21 mouse cellular contexts compared by ENCODE assay signal in genomic region chr6:52263321-52263585, GRCm38 (mm10). TPM values are rescaled to one million over a fixed set of nuclear protein-coding genes. Genes with fewer than 3 reads are reported as not detected.
DNase-seq lines count a peak whose midpoint lies in the region; ATAC-seq and TF ChIP-seq lines count a peak whose summit lies in the region.
"Had no signal": no experiment of that assay in that cellular context is flagged by ENCODE, and none has a peak within 500 bp of the region (broad histone marks: within the 10 kb centered on the region; RNA-seq: fewer than 3 reads in every experiment).

No protein-coding gene starts in this region.

- H3K4me3 ChIP-seq in heart, embryonic 10.5 days = no peak overlapping the region
- H3K4me3 ChIP-seq in heart, embryonic 11.5 days (ENCODE audit: low read depth, low read length) = no peak overlapping the region
- peak overlapping the region; percentile 53 for H3K4me3 ChIP-seq in limb, embryonic 10.5 days
- peak overlapping the region; percentile 76 for H3K4me3 ChIP-seq in limb, embryonic 14.5 days (replicated peaks; ENCODE audit: low read length)
- H3K4me3 ChIP-seq: embryonic facial prominence, embryonic 12.5 days; heart, embryonic 15.5 days; hindbrain, embryonic 13.5 days had no signal

- no peaks in the 10 kb centered on the region for H3K9me3 ChIP-seq in heart, embryonic 10.5 days
- H3K9me3 ChIP-seq in heart, embryonic 11.5 days (replicated peaks; ENCODE audit: control insufficient read depth, low read length) = no peaks in the 10 kb centered on the region
- H3K9me3 ChIP-seq in limb, embryonic 10.5 days (replicated peaks) = no peaks in the 10 kb centered on the region
- H3K9me3 ChIP-seq in limb, embryonic 14.5 days (ENCODE audit: control insufficient read depth, low read length) = no peaks in the 10 kb centered on the region
- H3K9me3 ChIP-seq: embryonic facial prominence, embryonic 12.5 days; heart, embryonic 15.5 days; hindbrain, embryonic 13.5 days had no signal

- peaks cover 14% of the 10 kb centered on the region for H3K4me1 ChIP-seq in heart, embryonic 10.5 days
- no peaks in the 10 kb centered on the region; the same call in 1 of the 2 replicates for H3K4me1 ChIP-seq in heart, embryonic 11.5 days (ENCODE audit: control insufficient read depth, insufficient read depth, low read length)
- H3K4me1 ChIP-seq in limb, embryonic 10.5 days = peaks cover 46% of the 10 kb centered on the region
- peaks cover 9% of the 10 kb centered on the region; the same call in 1 of the 2 replicates for H3K4me1 ChIP-seq in limb, embryonic 14.5 days (ENCODE audit: control insufficient read depth, insufficient read depth, low read length)

- H3K4me2 ChIP-seq in heart, embryonic 11.5 days = no peak overlapping the region
- H3K4me2 ChIP-seq in limb, embryonic 14.5 days (replicated peaks; ENCODE audit: low read depth, low read length, severe bottlenecking) = peak overlapping the region; percentile 96
- H3K4me2 ChIP-seq: embryonic facial prominence, embryonic 12.5 days; heart, embryonic 15.5 days; hindbrain, embryonic 13.5 days had no signal

- H3K27ac ChIP-seq in heart, embryonic 10.5 days = no peak overlapping the region
- no peak overlapping the region for H3K27ac ChIP-seq in heart, embryonic 11.5 days (ENCODE audit: low read depth, low read length)
- H3K27ac ChIP-seq in limb, embryonic 10.5 days = peak overlapping the region; percentile 85
- peak overlapping the region; percentile 95 for H3K27ac ChIP-seq in limb, embryonic 14.5 days (replicated peaks; ENCODE audit: low read depth, low read length)
- H3K27ac ChIP-seq: embryonic facial prominence, embryonic 12.5 days; heart, embryonic 15.5 days; hindbrain, embryonic 13.5 days; hindbrain, postnatal 0 days had no signal

- H3K36me3 ChIP-seq in heart, embryonic 10.5 days = no peaks in the 10 kb centered on the region
- no peaks in the 10 kb centered on the region for H3K36me3 ChIP-seq in heart, embryonic 11.5 days (ENCODE audit: control insufficient read depth, insufficient read depth, low read length)
- H3K36me3 ChIP-seq in limb, embryonic 10.5 days = no peaks in the 10 kb centered on the region
- H3K36me3 ChIP-seq in limb, embryonic 14.5 days (ENCODE audit: control insufficient read depth, insufficient read depth, low read length) = 0 out of 2 replicates have a peak, but pooled peaks cover under 1% of the 10 kb centered on the region
- H3K36me3 ChIP-seq: embryonic facial prominence, embryonic 12.5 days; G1E; heart, embryonic 15.5 days; hindbrain, embryonic 13.5 days had no signal

- peak; percentile 47 for DNase-seq in embryo, embryonic 11 days
- no peak for DNase-seq in embryo, embryonic 10 days (ENCODE audit: low spot score)
- peak; percentile 67 for DNase-seq in heart, embryonic 10.5 days (ENCODE audit: low spot score)
- no peak for DNase-seq in limb, embryonic 10.5 days (ENCODE audit: low spot score)
- DNase-seq in limb, embryonic 14.5 days (ENCODE audit: low spot score) = peak; percentile 4
- DNase-seq in kidney, adult 8-10 months = no peak
- DNase-seq: adrenal gland, adult 8-10 months; adrenal gland, postnatal 36 days; cerebellum, adult 2 months; gastrocnemius, postnatal 14 days; heart, postnatal 14 days had no signal

- no peak for TF ChIP-seq POLR2A in limb, embryonic 14.5 days (IDR thresholded peaks at IDR 0.05; ENCODE audit: borderline replicate concordance, extremely low read depth, insufficient read depth, insufficient read length)

- WGBS in heart, embryonic 10.5 days = 0% methylated on average over 6 of the region's 6 CpGs
- WGBS in heart, embryonic 11.5 days (ENCODE audit: insufficient replicate concordance) = 2% methylated on average over 6 of the region's 6 CpGs
- 2% methylated on average over 6 of the region's 6 CpGs for WGBS in limb, embryonic 10.5 days
- WGBS in limb, embryonic 14.5 days = 5% methylated on average over 6 of the region's 6 CpGs

- H3K27me3 ChIP-seq in heart, embryonic 10.5 days (ENCODE audit: insufficient read depth, poor library complexity, severe bottlenecking) = peaks cover 97% of the 10 kb centered on the region
- peaks cover 96% of the 10 kb centered on the region for H3K27me3 ChIP-seq in heart, embryonic 11.5 days (ENCODE audit: control insufficient read depth, insufficient read depth, low read length)
- H3K27me3 ChIP-seq in limb, embryonic 10.5 days (ENCODE audit: low read depth, poor library complexity, severe bottlenecking) = peaks cover 98% of the 10 kb centered on the region
- peaks cover 17% of the 10 kb centered on the region; the same call in 1 of the 2 replicates for H3K27me3 ChIP-seq in limb, embryonic 14.5 days (ENCODE audit: control insufficient read depth, insufficient read depth, low read length)

- no peak overlapping the region for H3K9ac ChIP-seq in heart, embryonic 11.5 days (ENCODE audit: low read depth, low read length)
- peak overlapping the region; percentile 99 for H3K9ac ChIP-seq in limb, embryonic 14.5 days (ENCODE audit: low read depth, low read length, severe bottlenecking)
- H3K9ac ChIP-seq: embryonic facial prominence, embryonic 12.5 days; heart, embryonic 15.5 days; hindbrain, embryonic 13.5 days had no signal

- no peak for ATAC-seq in heart, embryonic 11.5 days (replicated peaks; ENCODE audit: insufficient number of reproducible peaks, low FRiP score, low TSS enrichment)
- no peak for ATAC-seq in limb, embryonic 14.5 days (ENCODE audit: low FRiP score, low read depth)
- ATAC-seq: CD4-positive, CD25-positive, alpha-beta regulatory T cell, adult 4 months; forebrain, embryonic 16.5 days; hindbrain, postnatal 0 days had no signal

RNA-seq across cellular contexts. Expression of gene Hoxa13, which starts 2.6 kb away (rescaled TPM):
- not detected in 2 replicates for polyA plus RNA-seq in heart, embryonic 10.5 days (2016; fragmentation: Nextera tagmentation; extraction: Ambion mirVana)
- polyA plus RNA-seq in heart, embryonic 11.5 days (2014; fragmentation: Nextera tagmentation; extraction: Ambion mirVana) = 0.20 TPM in 1 of 2 replicates, not detected in the other
- 2.7 and 11.1 TPM in 2 replicates for polyA plus RNA-seq in limb, embryonic 10.5 days (2016; fragmentation: Nextera tagmentation; extraction: Ambion mirVana)
- polyA plus RNA-seq in limb, embryonic 14.5 days (2012; rRNA removed) = 26.0 and 37.6 TPM in 2 replicates
- polyA plus RNA-seq in limb, embryonic 14.5 days (2014; fragmentation: Nextera tagmentation; extraction: Ambion mirVana) = 16.0 and 24.1 TPM in 2 replicates
- polyA plus RNA-seq: CD4-positive, CD25-positive, alpha-beta regulatory T cell, adult 4 months; cerebellum, adult 2 months; embryonic facial prominence, embryonic 12.5 days; forebrain, embryonic 11.5 days; forebrain, embryonic 16.5 days; frontal cortex, adult 2 months; G1E; heart, embryonic 15.5 days; hindbrain, embryonic 13.5 days; hindbrain, postnatal 0 days had no signal

RNA-seq across cellular contexts. Expression of gene Hoxa11, which starts 17.6 kb away (rescaled TPM):
- polyA plus RNA-seq in heart, embryonic 10.5 days (2016; fragmentation: Nextera tagmentation; extraction: Ambion mirVana) = 0.06 and 1.7 TPM in 2 replicates
- not detected in 2 replicates for polyA plus RNA-seq in heart, embryonic 11.5 days (2014; fragmentation: Nextera tagmentation; extraction: Ambion mirVana)
- polyA plus RNA-seq in limb, embryonic 10.5 days (2016; fragmentation: Nextera tagmentation; extraction: Ambion mirVana) = 71.6 and 74.9 TPM in 2 replicates
- polyA plus RNA-seq in limb, embryonic 14.5 days (2012; rRNA removed) = 32.6 and 41.2 TPM in 2 replicates
- polyA plus RNA-seq in limb, embryonic 14.5 days (2014; fragmentation: Nextera tagmentation; extraction: Ambion mirVana) = 31.1 and 39.0 TPM in 2 replicates
- polyA plus RNA-seq: CD4-positive, CD25-positive, alpha-beta regulatory T cell, adult 4 months; cerebellum, adult 2 months; forebrain, embryonic 11.5 days; forebrain, embryonic 16.5 days; G1E; heart, embryonic 15.5 days; hindbrain, embryonic 13.5 days; hindbrain, postnatal 0 days had no signal

RNA-seq across cellular contexts. Expression of gene Hoxa10, which starts 22.6 kb away (rescaled TPM):
- 0.30 and 3.6 TPM in 2 replicates for polyA plus RNA-seq in heart, embryonic 10.5 days (2016; fragmentation: Nextera tagmentation; extraction: Ambion mirVana)
- polyA plus RNA-seq in heart, embryonic 11.5 days (2014; fragmentation: Nextera tagmentation; extraction: Ambion mirVana) = 0.20 and 0.97 TPM in 2 replicates
- polyA plus RNA-seq in limb, embryonic 10.5 days (2016; fragmentation: Nextera tagmentation; extraction: Ambion mirVana) = 175 and 195 TPM in 2 replicates
- 111 and 136 TPM in 2 replicates for polyA plus RNA-seq in limb, embryonic 14.5 days (2012; rRNA removed)
- polyA plus RNA-seq in limb, embryonic 14.5 days (2014; fragmentation: Nextera tagmentation; extraction: Ambion mirVana) = 117 and 149 TPM in 2 replicates
- polyA plus RNA-seq: CD4-positive, CD25-positive, alpha-beta regulatory T cell, adult 4 months; cerebellum, adult 2 months; forebrain, embryonic 11.5 days; forebrain, embryonic 16.5 days; frontal cortex, adult 2 months; G1E; hindbrain, postnatal 0 days had no signal

RNA-seq across cellular contexts. Expression of gene Hoxa9, which starts 32.4 kb away (rescaled TPM):
- polyA plus RNA-seq in heart, embryonic 10.5 days (2016; fragmentation: Nextera tagmentation; extraction: Ambion mirVana) = 0.37 and 5.6 TPM in 2 replicates
- polyA plus RNA-seq in heart, embryonic 11.5 days (2014; fragmentation: Nextera tagmentation; extraction: Ambion mirVana) = 0.13 and 0.29 TPM in 2 replicates
- polyA plus RNA-seq in limb, embryonic 10.5 days (2016; fragmentation: Nextera tagmentation; extraction: Ambion mirVana) = 95.7 and 123 TPM in 2 replicates
- 107 and 134 TPM in 2 replicates for polyA plus RNA-seq in limb, embryonic 14.5 days (2012; rRNA removed)
- 39.0 and 45.2 TPM in 2 replicates for polyA plus RNA-seq in limb, embryonic 14.5 days (2014; fragmentation: Nextera tagmentation; extraction: Ambion mirVana)
- polyA plus RNA-seq: cerebellum, adult 2 months; embryonic facial prominence, embryonic 12.5 days; forebrain, embryonic 11.5 days; forebrain, embryonic 16.5 days; frontal cortex, adult 2 months; G1E; hindbrain, postnatal 0 days had no signal

RNA-seq across cellular contexts. Expression of gene Hoxa7, which starts 41.6 kb away (rescaled TPM):
- polyA plus RNA-seq in heart, embryonic 10.5 days (2016; fragmentation: Nextera tagmentation; extraction: Ambion mirVana) = 0.11 and 2.5 TPM in 2 replicates
- 0.49 TPM in 2 replicates for polyA plus RNA-seq in heart, embryonic 11.5 days (2014; fragmentation: Nextera tagmentation; extraction: Ambion mirVana)
- 24.7 and 24.8 TPM in 2 replicates for polyA plus RNA-seq in limb, embryonic 10.5 days (2016; fragmentation: Nextera tagmentation; extraction: Ambion mirVana)
- polyA plus RNA-seq in limb, embryonic 14.5 days (2012; rRNA removed) = 15.8 and 17.0 TPM in 2 replicates
- polyA plus RNA-seq in limb, embryonic 14.5 days (2014; fragmentation: Nextera tagmentation; extraction: Ambion mirVana) = 8.9 and 10.1 TPM in 2 replicates
- polyA plus RNA-seq: CD4-positive, CD25-positive, alpha-beta regulatory T cell, adult 4 months; forebrain, embryonic 11.5 days; forebrain, embryonic 16.5 days; frontal cortex, adult 2 months had no signal

Comparison
In these comparisons a context has a peak if more than half of its experiments do, and no peak if none do; other contexts are left out.
1. DNase-seq: peak in embryo, embryonic 11 days (single experiment), heart, embryonic 10.5 days (single experiment) and limb, embryonic 14.5 days (single experiment); none in embryo, embryonic 10 days (single experiment), limb, embryonic 10.5 days (single experiment) and kidney, adult 8-10 months (0 of 2).
2. H3K27ac ChIP-seq: peak in limb, embryonic 10.5 days (single experiment) and limb, embryonic 14.5 days (single experiment); none in heart, embryonic 10.5 days (single experiment) and heart, embryonic 11.5 days (single experiment).
3. H3K4me3 ChIP-seq: peak in limb, embryonic 10.5 days (single experiment) and limb, embryonic 14.5 days (single experiment); none in heart, embryonic 10.5 days (single experiment) and heart, embryonic 11.5 days (single experiment).
4. RNA of gene Hoxa11, which starts 17.6 kb away (polyA plus RNA-seq): 71.6 to 74.9 TPM in limb, embryonic 10.5 days and 31.1 to 41.2 TPM in limb, embryonic 14.5 days; 0.06 to 1.7 TPM in heart, embryonic 10.5 days and not detected in heart, embryonic 11.5 days; every median in the first group is over 10 times any median in the second.
5. RNA of gene Hoxa10, which starts 22.6 kb away (polyA plus RNA-seq): 175 to 195 TPM in limb, embryonic 10.5 days and 111 to 149 TPM in limb, embryonic 14.5 days; 0.30 to 3.6 TPM in heart, embryonic 10.5 days and 0.20 to 0.97 TPM in heart, embryonic 11.5 days; every median in the first group is over 10 times any median in the second.